Mouse (Mus musculus) C2C12 (cell line): ENCODE measurements around the gene Tmem216. TPM values are rescaled to one million over a fixed set of nuclear protein-coding genes. Genes with fewer than 3 reads are reported as not detected.
A peak's percentile ranks its signal among the peaks of the same experiment; 100 is the strongest.

Experiments used
- H3K27me3 ChIP-seq: one replicate; pipeline ENCODE4 v1.6.1; 2011; ENCODE audit not compliant: control insufficient read depth, insufficient read depth, insufficient read length
- H3K36me3 ChIP-seq: one replicate; pipeline ENCODE4 v1.6.1; 2011; ENCODE audit not compliant: control insufficient read depth, insufficient read depth
- H3K4me3 ChIP-seq: one replicate; pipeline ENCODE4 v1.5.1; 2011; ENCODE audit warnings: mild to moderate bottlenecking, control low read depth; ENCODE audit not compliant: poor library complexity, insufficient read depth, severe bottlenecking
- H3K79me2 ChIP-seq: one replicate; pipeline ENCODE4 v1.6.1; 2011; ENCODE audit not compliant: control insufficient read depth, insufficient read depth
- H3K79me3 ChIP-seq: one replicate; pipeline ENCODE4 v1.6.1; 2011; ENCODE audit warnings: low read depth, control low read depth
- H3ac ChIP-seq: one replicate; pipeline ENCODE3; 2011; ENCODE audit warnings: low read depth; ENCODE audit not compliant: control insufficient read depth, insufficient read length
- CEBPB ChIP-seq: IDR thresholded peaks from one replicate; pipeline ENCODE4 v1.6.1; 2011; ENCODE audit warnings: low read depth, mild to moderate bottlenecking, control low read depth, moderate library complexity
- CTCF ChIP-seq: IDR thresholded peaks from one replicate; pipeline ENCODE4 v1.5.1; 2011; ENCODE audit not compliant: control insufficient read depth, insufficient read depth, insufficient read length
- FOSL1 ChIP-seq: IDR thresholded peaks from one replicate; pipeline ENCODE4 v1.8.0; 2011; ENCODE audit warnings: mild to moderate bottlenecking, low read length; ENCODE audit not compliant: poor library complexity, insufficient read depth, severe bottlenecking
- MAX ChIP-seq: IDR thresholded peaks from one replicate; pipeline ENCODE4 v1.6.1; 2011; ENCODE audit warnings: mild to moderate bottlenecking, control low read depth
- MYOD1 ChIP-seq: IDR thresholded peaks from one replicate; pipeline ENCODE4 v1.6.1; 2011; ENCODE audit warnings: low read depth; ENCODE audit not compliant: control insufficient read depth, insufficient read length
- MYOG ChIP-seq: IDR thresholded peaks from one replicate; pipeline ENCODE4 v1.6.1; 2011; ENCODE audit not compliant: control insufficient read depth, insufficient read length; ENCODE audit errors: extremely low read depth
- USF1 ChIP-seq: IDR thresholded peaks from one replicate; pipeline ENCODE4 v1.6.1; 2011; ENCODE audit warnings: low read depth, mild to moderate bottlenecking, control low read depth, moderate library complexity
- polyA plus RNA-seq: library from polyadenylated mRNA; unstranded; fragments of >200 nt; fragmentation: generic; extraction: Trizol; gene quantifications from one replicate; pipeline ENCODE4 v1.2.1, GENCODE M21; 2012; ENCODE audit warnings: missing spikeins

Gene Tmem216
- polyA plus RNA-seq, 1 experiment: 25.2 TPM

DNA sequence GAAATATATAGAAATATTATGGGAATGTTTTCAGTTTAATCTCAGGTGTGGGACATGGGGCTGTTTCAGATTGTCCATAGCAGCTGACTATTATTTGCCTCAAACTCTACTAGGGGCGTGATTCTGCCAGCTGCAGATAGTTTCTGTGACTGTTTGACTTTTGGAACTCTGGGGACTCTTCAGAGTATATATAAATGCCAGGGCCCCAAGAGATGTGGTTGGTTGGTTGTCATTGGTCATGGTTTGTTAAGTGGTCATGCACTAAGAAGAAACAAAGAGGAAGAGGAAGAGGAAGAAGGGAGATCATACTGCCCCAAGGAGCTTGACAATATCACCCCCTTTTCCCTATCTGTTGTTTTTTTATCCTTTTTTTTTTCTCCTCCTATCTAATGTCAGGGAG, 34.1 kb downstream of the Tmem216 start:
- Histone ChIP-seq H3K4me3 (no peak overlapping the region), H3K79me3 (peaks cover 54% of the 10 kb centered on the region), H3K27me3 (no peaks in the 10 kb centered on the region), H3K79me2 (peaks cover 87% of the 10 kb centered on the region), H3ac (no peak overlapping the region), H3K36me3 (peaks cover 14% of the 10 kb centered on the region)
- no peak for TF ChIP-seq CTCF
- TF ChIP-seq MYOD1: no peak
- TF ChIP-seq FOSL1: no peak
- TF ChIP-seq CEBPB: no peak
- TF ChIP-seq MYOG: no peak
- no peak for TF ChIP-seq MAX
- no peak for TF ChIP-seq USF1

DNA sequence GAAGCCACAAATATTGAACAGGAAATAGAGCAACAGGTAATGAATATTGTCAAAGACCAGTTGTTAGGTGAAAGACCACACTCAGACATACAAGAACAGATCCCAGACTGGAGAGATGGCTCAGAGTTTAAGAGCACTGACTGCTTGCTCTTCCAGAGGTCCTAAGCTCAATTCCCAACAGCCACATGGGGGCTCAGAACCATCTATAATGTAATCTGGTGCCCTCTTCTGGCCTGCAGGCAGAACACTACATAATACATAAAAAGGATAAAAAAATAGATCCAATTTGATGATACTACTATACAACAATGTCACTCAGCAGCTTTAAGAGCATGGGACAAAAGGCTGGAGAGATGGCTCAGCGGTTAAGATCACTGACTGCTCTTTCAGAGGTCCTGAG, 35.7 kb downstream of the Tmem216 start:
- H3K79me2 ChIP-seq: peaks cover 72% of the 10 kb centered on the region
- peaks cover 25% of the 10 kb centered on the region for H3K36me3 ChIP-seq
- H3K27me3 ChIP-seq: no peaks in the 10 kb centered on the region
- no peak overlapping the region for H3K4me3 ChIP-seq
- peaks cover 42% of the 10 kb centered on the region for H3K79me3 ChIP-seq
- H3ac ChIP-seq: no peak overlapping the region
- TF ChIP-seq FOSL1: no peak
- no peak for TF ChIP-seq MAX
- TF ChIP-seq USF1: no peak
- TF ChIP-seq CEBPB: no peak
- TF ChIP-seq MYOD1: no peak
- no peak for TF ChIP-seq MYOG
- no peak for TF ChIP-seq CTCF

- TF ChIP-seq MYOG (no peak), CEBPB (no peak), USF1 (no peak), FOSL1 (no peak), MAX (no peak), CTCF (no peak), MYOD1 (no peak)
- H3K4me3 ChIP-seq: no peak overlapping the region
- no peaks in the 10 kb centered on the region for H3K27me3 ChIP-seq
- peaks cover 50% of the 10 kb centered on the region for H3K36me3 ChIP-seq
- H3K79me2 ChIP-seq: no peaks in the 10 kb centered on the region
- H3ac ChIP-seq: no peak overlapping the region
- peaks cover 3% of the 10 kb centered on the region for H3K79me3 ChIP-seq
Measured at GRCm38 (mm10) chr19:10510759-10511330, 45.2 kb downstream of the Tmem216 start.

DNA sequence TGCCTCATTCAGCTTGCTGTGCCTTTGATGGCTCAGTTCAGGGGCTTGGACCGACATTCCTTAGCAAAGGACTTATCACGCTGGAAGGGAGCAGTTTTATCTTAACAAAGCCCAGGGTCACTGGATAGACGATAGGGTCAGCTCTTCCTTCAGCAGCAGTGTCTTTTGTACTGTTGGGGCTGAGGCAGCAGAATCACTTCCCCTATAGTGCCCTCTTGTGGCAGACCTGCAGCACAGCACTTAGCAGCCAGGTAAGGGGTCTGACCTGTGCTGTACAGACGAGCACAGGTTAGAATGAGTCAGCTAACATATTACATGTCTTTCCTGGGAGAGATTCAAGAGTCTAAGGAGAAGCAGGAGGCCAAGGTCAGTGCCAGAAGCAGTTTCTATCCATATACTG, 53.5 kb downstream of the Tmem216 start:
- Histone ChIP-seq H3K79me3 (no peaks in the 10 kb centered on the region), H3ac (no peak overlapping the region), H3K27me3 (no peaks in the 10 kb centered on the region), H3K4me3 (no peak overlapping the region), H3K36me3 (peaks cover 48% of the 10 kb centered on the region), H3K79me2 (no peaks in the 10 kb centered on the region)
- peak; percentile 86 for TF ChIP-seq CTCF
- TF ChIP-seq USF1: no peak

DNA sequence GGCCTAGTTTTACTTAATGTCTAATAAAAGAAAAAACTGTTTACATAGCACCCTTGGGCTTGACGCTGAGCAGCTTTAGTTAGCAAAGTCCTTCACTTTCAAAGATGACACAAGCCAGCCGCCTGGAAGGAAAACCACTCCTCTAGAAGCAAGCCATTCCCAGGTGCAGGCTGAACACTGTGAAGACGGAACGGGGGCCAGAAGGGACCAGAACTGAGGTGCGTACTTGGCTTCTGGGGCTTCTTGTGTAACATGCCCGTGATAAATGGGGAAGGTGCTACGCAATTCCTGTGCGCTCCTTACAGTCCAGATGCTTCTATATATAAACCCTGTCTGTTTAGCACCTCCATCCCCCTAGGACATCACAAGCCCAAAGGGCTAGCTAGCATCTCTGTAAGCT, 55.5 kb downstream of the Tmem216 start:
- no peaks in the 10 kb centered on the region for H3K27me3 ChIP-seq
- no peak overlapping the region for H3K4me3 ChIP-seq
- TF ChIP-seq CTCF: no peak
- TF ChIP-seq FOSL1: no peak
- TF ChIP-seq MYOD1: no peak
- peaks cover 43% of the 10 kb centered on the region for H3K36me3 ChIP-seq
- no peak overlapping the region for H3ac ChIP-seq
- H3K79me2 ChIP-seq: no peaks in the 10 kb centered on the region
- H3K79me3 ChIP-seq: no peaks in the 10 kb centered on the region

GRCm38 (mm10) chr19:10497512-10498160, 58.4 kb downstream of the Tmem216 start:
- Histone ChIP-seq H3K36me3 (peaks cover 29% of the 10 kb centered on the region), H3K27me3 (no peaks in the 10 kb centered on the region), H3K79me2 (no peaks in the 10 kb centered on the region), H3ac (peak overlapping the region; percentile 39), H3K4me3 (no peak overlapping the region), H3K79me3 (no peaks in the 10 kb centered on the region)
- TF ChIP-seq MYOD1 (no peak), FOSL1 (peak; percentile 79)
